Mouse (Mus musculus) left cerebral cortex, adult 8-10 months (tissue): Measurements from ENCODE around the gene Gm10272. TPM values are rescaled to one million over a fixed set of nuclear protein-coding genes. Genes with fewer than 3 reads are reported as not detected.
"Not testable (repeated sequence)": the region's sequence is repeated elsewhere in the genome, so short reads cannot be mapped to it uniquely, and the experiment has no call there.

ENCODE experiments used
- DNase-seq, 2 experiments: peaks; one replicate each; pipeline ENCODE4 v3.0.0; 2022; ENCODE audit warnings: low spot score in 2 of 2
- total RNA-seq, 4 experiments: library from RNA; stranded (reverse); gene quantifications; 2 replicates each; pipeline ENCODE4 v1.2.4; 2022

Gene Gm10272
- total RNA-seq, 4 experiments from 2014 or later, result not detected

DNA sequence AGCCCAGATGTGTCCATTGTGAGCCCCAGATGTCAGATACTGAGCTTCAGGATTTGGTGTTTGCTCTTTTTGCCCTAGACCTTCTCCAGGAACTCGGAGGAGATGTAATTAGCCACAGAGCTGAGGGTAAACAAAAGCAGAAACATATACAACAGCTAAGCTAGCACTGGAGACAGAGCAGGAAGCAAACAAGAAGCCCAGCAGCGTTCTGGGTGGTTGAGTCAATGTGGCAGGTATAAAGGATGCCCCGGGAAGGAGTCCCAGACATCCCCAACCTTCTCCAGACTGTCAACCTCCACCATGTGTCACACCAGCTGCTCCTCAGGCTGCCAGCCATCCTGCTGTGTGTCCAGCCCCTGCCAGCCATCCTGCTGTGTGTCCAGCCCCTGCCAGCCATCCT lies 19.8 kb downstream of the Gm10272 start, which contains the start of gene Gm10100:
TSS of gene Gm10100 (plus strand) at position 301 of the 400 bp plus-strand sequence.
- DNase-seq, result no peak

GRCm38 (mm10) chr10:77728280-77728679 lies 21.9 kb downstream of the Gm10272 start:
- no peak for DNase-seq

DNA sequence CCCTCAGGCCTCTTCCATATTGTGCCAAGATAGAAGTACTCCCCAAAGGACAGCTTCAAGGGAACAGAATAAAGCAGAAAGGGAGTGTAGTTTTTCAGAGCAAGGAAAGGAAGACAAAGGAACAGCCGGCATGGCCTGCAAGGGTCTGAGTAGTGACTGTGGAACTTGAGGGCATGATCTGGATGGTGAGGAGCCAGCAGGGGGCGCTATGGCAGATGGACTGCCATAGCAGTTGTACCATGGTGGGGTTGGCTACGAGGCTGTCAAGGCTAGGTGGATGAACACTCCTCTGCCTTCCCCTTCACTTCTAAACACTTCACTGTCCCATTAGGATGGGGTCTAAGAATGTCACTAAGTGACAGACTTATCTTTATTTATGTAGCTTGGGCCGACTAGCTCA lies 22.8 kb downstream of the Gm10272 start:
- DNase-seq, result no peak

DNA sequence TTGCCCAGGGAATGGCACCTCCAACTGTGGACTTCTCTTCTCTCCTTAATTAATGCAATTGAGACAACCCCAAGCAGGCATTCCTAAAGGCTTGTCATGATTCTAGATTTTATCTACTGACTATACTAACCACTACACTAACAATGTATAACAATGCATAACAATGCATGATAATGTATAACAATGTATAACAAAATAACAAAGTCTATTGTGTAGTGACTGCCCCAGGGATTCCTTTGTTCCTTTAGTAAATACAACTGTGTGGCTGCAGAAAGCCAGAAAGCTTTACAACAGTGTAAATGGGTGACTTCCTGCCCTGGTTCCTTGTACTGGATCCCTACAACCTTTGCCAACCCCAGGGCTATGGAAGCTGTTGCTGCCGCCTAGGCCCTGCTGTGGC lies 29.5 kb downstream of the Gm10272 start:
- DNase-seq, result no peak

- DNase-seq, result no peak
Observed at GRCm38 (mm10) chr10:77738929-77739328, 32.5 kb downstream of the Gm10272 start.

- not testable (repeated sequence) for DNase-seq
Observed at GRCm38 (mm10) chr10:77741924-77742688, 35.7 kb downstream of the Gm10272 start, which contains the start of gene Gm18596. TSS of gene Gm18596 (minus strand) at chr10:77742638.

GRCm38 (mm10) chr10:77750686-77751085 lies 44.3 kb downstream of the Gm10272 start:
- DNase-seq, result not testable (repeated sequence)

GRCm38 (mm10) chr10:77751254-77751653 lies 44.8 kb downstream of the Gm10272 start, which contains the start of gene Gm9736:
TSS of gene Gm9736 (minus strand) at chr10:77751354.
- DNase-seq, result not testable (repeated sequence)

- not testable (repeated sequence) for DNase-seq
Observed at GRCm38 (mm10) chr10:77752312-77752711, 45.9 kb downstream of the Gm10272 start.

DNA sequence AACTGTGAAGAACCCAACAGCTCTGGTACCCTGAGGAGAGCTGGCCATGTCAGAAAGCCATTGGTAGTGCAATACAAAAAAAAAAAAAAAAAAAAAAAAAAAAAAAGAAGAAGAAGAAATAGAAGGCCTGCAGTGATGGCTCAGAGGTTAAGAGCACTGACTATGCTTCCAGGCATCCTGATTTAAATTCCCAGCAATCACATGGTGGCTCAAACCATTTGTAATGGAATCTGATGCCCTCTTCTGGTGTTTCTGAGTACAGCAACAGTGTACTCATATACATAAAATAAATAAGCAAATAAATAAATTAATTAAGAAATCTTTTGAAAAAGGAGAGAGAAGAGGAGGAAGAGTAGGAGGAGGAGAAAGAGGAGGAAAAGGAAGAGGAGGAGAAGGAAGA lies 47.0 kb downstream of the Gm10272 start:
- DNase-seq, result no peak

Other genes with a start within 250 kb of the Gm10272 start
- gene Fam207a, start 190.8 kb upstream of the Gm10272 start, total RNA-seq, result 10 to 100 TPM; 26.6 to 32.7 (median 29.5) TPM
- 10 to 100 TPM in 2 of 4 experiments, 1 to 10 TPM in 2; 3.8 to 20.4 (median 8.9) TPM for gene Itgb2, start 176.4 kb upstream of the Gm10272 start, total RNA-seq
- gene Pttg1ip, start 124.9 kb upstream of the Gm10272 start, total RNA-seq, result 10 to 100 TPM; 80.9 to 92.5 (median 89.4) TPM
- gene Sumo3, start 100.5 kb upstream of the Gm10272 start, total RNA-seq, result 100 to 1,000 TPM; 172 to 216 (median 192) TPM
- gene Gm49325, start 100.4 kb upstream of the Gm10272 start, total RNA-seq, result 10 to 100 TPM; 17.1 to 31.9 (median 23.8) TPM
- gene Ube2g2, start 84.4 kb upstream of the Gm10272 start, total RNA-seq, result 10 to 100 TPM; 44.8 to 51.1 (median 49.0) TPM
- gene Tspear, start 20.1 kb upstream of the Gm10272 start, total RNA-seq, result 1 to 10 TPM in 1 of 4 experiments, under 1 TPM in 3; 0.35 to 1.1 (median 0.74) TPM
- not detected for gene Gm19402, start 15.9 kb upstream of the Gm10272 start, total RNA-seq
- gene Gm9508, start 9.4 kb upstream of the Gm10272 start, total RNA-seq, result not detected
- not detected for gene Gm10024, start 4.8 kb downstream of the Gm10272 start, total RNA-seq
- not detected for gene Gm10142, start 9.2 kb downstream of the Gm10272 start, total RNA-seq
- gene Krtap12-1, start 14.0 kb downstream of the Gm10272 start, total RNA-seq, result not detected
- not detected for gene Gm10100, start 19.9 kb downstream of the Gm10272 start, total RNA-seq
- gene Gm18596, start 36.0 kb downstream of the Gm10272 start, total RNA-seq, result not detected
- gene Gm9736, start 44.7 kb downstream of the Gm10272 start, total RNA-seq, result not detected
- not detected for gene Gm3233, start 53.1 kb downstream of the Gm10272 start, total RNA-seq
- gene Gm3238, start 64.7 kb downstream of the Gm10272 start, total RNA-seq, result not detected
- gene Gm7138, start 70.3 kb downstream of the Gm10272 start, total RNA-seq, result not detected
- gene Gm3250, start 75.9 kb downstream of the Gm10272 start, total RNA-seq, result not detected
- not detected for gene Gm7137, start 81.6 kb downstream of the Gm10272 start, total RNA-seq
- not detected for gene Gm9639, start 88.5 kb downstream of the Gm10272 start, total RNA-seq
- gene Gm19668, start 92.5 kb downstream of the Gm10272 start, total RNA-seq, result not detected
- gene Gm9507, start 105.2 kb downstream of the Gm10272 start, total RNA-seq, result not detected
- not detected for gene Gm2696, start 108.1 kb downstream of the Gm10272 start, total RNA-seq
- not detected for gene Krtap10-4, start 120.5 kb downstream of the Gm10272 start, total RNA-seq
- gene Krtap10-10, start 129.3 kb downstream of the Gm10272 start, total RNA-seq, result not detected
- not detected for gene Gm36176, start 140.2 kb downstream of the Gm10272 start, total RNA-seq
- not detected for gene Gm10318, start 146.2 kb downstream of the Gm10272 start, total RNA-seq
- gene Gm3285, start 155.3 kb downstream of the Gm10272 start, total RNA-seq, result not detected
- gene Lrrc3, start 195.9 kb downstream of the Gm10272 start, total RNA-seq, result 10 to 100 TPM in 3 of 4 experiments, 1 to 10 TPM in 1; 9.3 to 10.8 (median 10.4) TPM